Mouse (Mus musculus) hindlimb bud, embryonic 11.5 days (tissue): ENCODE data around the gene Rimbp3.

Source experiments
- DNase-seq: peaks from one replicate; pipeline ENCODE4 v3.0.0-alpha.2; 2012; ENCODE audit warnings: low read depth, low spot score; ENCODE audit errors: extremely low spot score

The Rimbp3 gene

DNA sequence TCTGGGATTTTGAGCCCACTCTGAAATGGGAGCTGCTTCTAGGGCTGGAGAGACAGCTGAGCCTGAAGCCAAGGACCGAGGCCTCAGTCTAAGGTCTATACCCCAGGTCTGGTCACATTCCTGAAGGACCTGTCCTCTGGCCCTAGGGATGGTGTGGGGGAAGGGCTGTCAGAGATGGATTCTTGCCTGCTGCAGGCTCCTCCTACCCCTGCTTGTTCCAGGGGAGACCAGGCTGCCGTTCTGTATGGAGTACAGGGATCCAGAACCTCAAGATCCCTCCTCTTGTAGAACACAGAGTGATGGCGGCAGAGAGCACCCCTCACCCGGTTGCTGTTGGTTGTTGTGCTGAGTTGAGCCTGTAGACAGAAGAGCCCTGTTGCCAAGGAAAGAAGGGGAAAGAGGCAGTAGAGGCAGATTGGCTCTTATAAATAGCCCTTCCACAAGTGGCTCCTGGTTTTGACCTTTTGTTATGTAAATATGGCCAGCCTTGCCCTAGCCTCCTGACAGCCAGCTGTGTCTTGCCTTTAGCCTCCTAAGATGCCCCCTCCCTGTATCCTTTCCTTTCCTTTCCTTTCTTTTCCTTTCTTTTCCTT, 45.7 kb downstream of the Rimbp3 start:
- no peak for DNase-seq

DNA sequence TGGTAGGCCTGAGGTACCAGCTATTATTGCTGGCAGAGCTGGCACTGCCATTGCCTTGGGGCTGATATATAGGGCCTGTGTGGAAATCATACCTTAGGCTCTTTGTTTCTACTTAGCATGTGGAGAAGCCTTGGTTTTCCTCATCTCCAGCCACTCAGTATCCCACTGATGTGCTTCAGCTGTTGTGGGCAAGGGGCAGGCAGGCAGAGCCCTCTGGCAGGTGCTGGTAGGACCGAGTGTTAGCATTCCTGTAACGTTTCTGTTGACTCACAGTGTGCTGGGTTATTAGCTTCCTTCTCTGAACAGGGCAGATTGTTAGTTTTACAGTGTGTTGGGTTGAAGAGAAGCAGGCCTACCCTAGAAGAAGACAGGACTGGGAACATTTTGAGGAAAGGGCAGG, 46.9 kb downstream of the Rimbp3 start:
- DNase-seq = no peak

DNA sequence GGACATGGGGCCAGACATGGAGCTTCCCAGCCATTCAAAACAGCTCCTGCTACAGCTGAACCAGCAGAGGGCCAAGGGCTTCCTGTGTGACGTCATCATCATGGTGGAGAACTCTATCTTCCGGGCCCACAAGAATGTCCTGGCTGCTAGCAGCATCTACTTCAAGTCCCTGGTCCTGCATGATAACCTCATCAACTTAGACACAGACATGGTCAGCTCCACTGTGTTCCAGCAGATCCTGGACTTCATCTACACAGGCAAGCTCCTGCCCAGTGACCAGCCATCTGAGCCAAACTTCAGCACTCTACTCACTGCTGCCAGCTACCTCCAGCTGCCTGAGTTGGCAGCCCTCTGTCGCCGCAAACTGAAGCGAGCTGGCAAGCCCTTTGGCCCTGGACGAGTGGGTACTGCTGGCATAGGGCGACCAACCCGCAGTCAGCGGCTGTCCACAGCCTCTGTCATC, 49.0 kb downstream of the Rimbp3 start:
- DNase-seq = no peak

DNA sequence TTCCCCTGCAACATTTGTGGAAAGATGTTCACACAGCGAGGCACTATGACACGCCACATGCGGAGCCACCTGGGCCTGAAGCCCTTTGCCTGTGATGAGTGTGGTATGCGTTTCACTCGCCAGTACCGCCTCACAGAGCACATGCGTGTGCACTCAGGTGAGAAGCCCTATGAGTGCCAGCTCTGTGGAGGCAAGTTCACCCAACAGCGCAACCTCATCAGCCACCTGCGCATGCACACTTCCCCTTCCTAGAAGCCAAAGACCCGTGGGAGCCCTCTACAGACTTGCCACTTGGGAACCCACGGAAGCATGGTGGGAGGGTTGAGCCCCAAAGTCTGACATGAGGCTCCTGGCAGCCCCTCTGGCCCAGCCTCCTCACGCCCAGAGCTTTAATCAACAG, 50.5 kb downstream of the Rimbp3 start:
- no peak for DNase-seq

DNA sequence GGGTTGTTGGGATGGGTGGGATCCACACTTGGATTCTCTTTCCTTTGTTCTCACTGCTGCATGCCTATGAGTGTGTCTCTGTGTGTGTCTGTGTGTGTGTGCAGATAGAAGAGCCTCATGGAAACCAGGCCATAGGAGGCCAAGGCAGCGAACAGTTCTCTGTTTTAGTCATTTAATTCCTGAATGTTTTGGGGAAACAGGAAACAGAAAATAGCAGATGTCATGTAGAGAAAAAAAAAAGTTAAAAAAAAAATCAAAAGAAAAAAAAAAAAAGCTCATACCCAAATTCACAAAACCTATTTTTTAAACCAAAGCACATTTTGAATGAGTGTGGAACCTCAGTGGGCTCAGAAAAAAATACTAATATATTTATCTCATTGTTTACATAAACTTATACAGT, 52.9 kb downstream of the Rimbp3 start:
- no peak for DNase-seq
